Mouse (Mus musculus) embryonic facial prominence, embryonic 15.5 days (tissue): Measurements from ENCODE around the gene Fam219a. TPM values are rescaled to one million over a fixed set of nuclear protein-coding genes. Genes with fewer than 3 reads are reported as not detected.
A peak's percentile ranks its signal among the peaks of the same experiment; 100 is the strongest.

Source experiments
- ATAC-seq: fragments of 200-750 bp; cut with Nextera tagmentation; 2 replicates; pipeline ENCODE4 v1.8.0; 2017; ENCODE audit warnings: low read depth, moderate TSS enrichment; ENCODE audit not compliant: insufficient number of reproducible peaks, low FRiP score, low TSS enrichment
- H3K27ac ChIP-seq: fragments of 300-500 bp; sonication (generic); replicated peaks from 2 replicates; pipeline ENCODE4 v1.5.1; 2015; ENCODE audit warnings: mild to moderate bottlenecking, inconsistent platforms
- H3K27me3 ChIP-seq: fragments of 300-500 bp; sonication (generic); 2 replicates; pipeline ENCODE4 v1.6.1; 2015; ENCODE audit warnings: inconsistent platforms
- H3K36me3 ChIP-seq: fragments of 300-500 bp; sonication (generic); 2 replicates; pipeline ENCODE4 v1.6.1; 2015; ENCODE audit warnings: mild to moderate bottlenecking, inconsistent platforms
- H3K4me1 ChIP-seq: fragments of 300-500 bp; sonication (generic); 2 replicates; pipeline ENCODE4 v1.6.1; 2015; ENCODE audit warnings: inconsistent platforms
- H3K4me2 ChIP-seq: fragments of 300-500 bp; sonication (generic); replicated peaks from 2 replicates; pipeline ENCODE4 v1.6.1; 2015; ENCODE audit warnings: mild to moderate bottlenecking, inconsistent platforms
- H3K4me3 ChIP-seq: fragments of 300-500 bp; sonication (generic); replicated peaks from 2 replicates; pipeline ENCODE4 v1.5.1; 2015; ENCODE audit warnings: mild to moderate bottlenecking, inconsistent platforms
- H3K9ac ChIP-seq: fragments of 300-500 bp; sonication (generic); 2 replicates; pipeline ENCODE4 v1.6.1; 2015; ENCODE audit warnings: inconsistent platforms
- H3K9me3 ChIP-seq: fragments of 300-500 bp; sonication (generic); replicated peaks from 2 replicates; pipeline ENCODE4 v1.6.1; 2016; ENCODE audit warnings: inconsistent platforms
- WGBS: fragments of 180-500 bp; shearing (Covaris S2); methylation state at CpG from one replicate; pipeline ENCODE4 v1.1.7; 2015; 5-methylcytosine and 5-hydroxymethylcytosine counted together
- polyA plus RNA-seq: library from polyadenylated mRNA; unstranded; fragments of >200 nt; fragmentation: Nextera tagmentation; extraction: Ambion mirVana; gene quantifications from 2 replicates; pipeline ENCODE4 v1.2.1, GENCODE M21; 2015

The Fam219a gene
- polyA plus RNA-seq, 1 experiment from 2014 or later = 3.2 TPM

DNA sequence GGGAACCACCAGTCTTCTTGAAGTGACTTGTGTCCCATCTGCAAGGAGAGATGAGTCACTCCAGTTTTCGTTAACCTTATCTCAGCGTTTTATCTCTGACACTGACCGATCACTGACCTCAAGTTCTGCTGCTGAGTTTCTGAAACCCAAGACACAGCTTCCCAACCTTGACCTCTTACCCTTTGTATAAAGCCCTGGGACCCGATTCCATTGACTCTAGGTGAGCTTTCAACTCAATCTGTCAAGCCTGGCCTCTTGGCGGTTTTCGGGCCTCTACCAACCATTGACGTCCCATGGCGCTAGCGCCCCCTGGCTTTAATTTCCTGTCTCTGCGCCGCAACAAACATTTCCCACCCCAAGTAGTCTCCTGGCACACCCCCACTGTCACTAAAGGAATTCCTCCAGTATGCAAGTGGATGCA lies 64.2 kb downstream of the Fam219a start:
- ATAC-seq = no peak
- Histone ChIP-seq H3K9me3 (no peaks in the 10 kb centered on the region), H3K4me2 (no peak overlapping the region), H3K27ac (no peak overlapping the region), H3K4me3 (no peak overlapping the region), H3K27me3 (peaks cover 26% of the 10 kb centered on the region), H3K4me1 (peaks cover 44% of the 10 kb centered on the region), H3K9ac (no peak overlapping the region), H3K36me3 (no peaks in the 10 kb centered on the region)
- WGBS = 53% methylated on average over 11 of the region's 11 CpGs

- no peaks in the 10 kb centered on the region for H3K36me3 ChIP-seq
- H3K4me1 ChIP-seq = peaks cover 45% of the 10 kb centered on the region
- H3K27ac ChIP-seq = no peak overlapping the region
- no peak for ATAC-seq
- H3K9me3 ChIP-seq = no peaks in the 10 kb centered on the region
- 73% methylated on average over 5 of the region's 5 CpGs for WGBS
- no peak overlapping the region for H3K9ac ChIP-seq
- no peak overlapping the region for H3K4me2 ChIP-seq
- peaks cover 34% of the 10 kb centered on the region for H3K27me3 ChIP-seq
- no peak overlapping the region for H3K4me3 ChIP-seq
Measured at GRCm38 (mm10) chr4:41504325-41504724, 65.0 kb downstream of the Fam219a start.

DNA sequence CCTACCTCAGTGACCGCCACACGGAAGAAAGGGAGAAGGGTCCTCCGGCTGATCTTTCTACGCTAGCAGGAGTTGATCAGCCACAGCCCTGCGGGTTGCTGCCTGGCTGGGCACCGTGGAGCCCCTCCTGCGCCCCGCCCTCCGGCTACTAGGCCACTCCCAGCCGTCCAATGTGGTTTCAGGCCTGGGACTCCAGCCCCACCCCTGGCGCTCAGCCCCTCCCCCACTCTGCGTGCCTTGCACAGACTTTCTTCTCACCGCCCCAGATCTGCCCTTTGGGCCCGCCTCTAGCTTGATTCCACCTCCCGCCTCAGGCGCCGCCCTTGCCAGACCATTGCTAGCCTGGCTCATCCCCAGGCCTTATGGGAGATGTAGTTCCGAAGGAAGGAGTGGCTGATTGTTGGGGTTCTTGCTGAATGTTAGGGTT lies 66.3 kb downstream of the Fam219a start, which contains the start of gene AI464131:
TSS of gene AI464131 (minus strand) at position 91 of the 427 bp plus-strand sequence.
- Histone ChIP-seq H3K4me2 (peak within 1 kb of the TSS; percentile 65), H3K9ac (no peak within 1 kb of the TSS), H3K27me3 (peaks cover 40% of the 10 kb centered on the region), H3K4me3 (peak within 1 kb of the TSS; percentile 46), H3K36me3 (no peaks in the 10 kb centered on the region), H3K27ac (peak within 1 kb of the TSS; percentile 68), H3K4me1 (peaks cover 59% of the 10 kb centered on the region), H3K9me3 (no peaks in the 10 kb centered on the region)
- 1% methylated on average over 18 of the region's 18 CpGs for WGBS
- ATAC-seq = peak; percentile 92

DNA sequence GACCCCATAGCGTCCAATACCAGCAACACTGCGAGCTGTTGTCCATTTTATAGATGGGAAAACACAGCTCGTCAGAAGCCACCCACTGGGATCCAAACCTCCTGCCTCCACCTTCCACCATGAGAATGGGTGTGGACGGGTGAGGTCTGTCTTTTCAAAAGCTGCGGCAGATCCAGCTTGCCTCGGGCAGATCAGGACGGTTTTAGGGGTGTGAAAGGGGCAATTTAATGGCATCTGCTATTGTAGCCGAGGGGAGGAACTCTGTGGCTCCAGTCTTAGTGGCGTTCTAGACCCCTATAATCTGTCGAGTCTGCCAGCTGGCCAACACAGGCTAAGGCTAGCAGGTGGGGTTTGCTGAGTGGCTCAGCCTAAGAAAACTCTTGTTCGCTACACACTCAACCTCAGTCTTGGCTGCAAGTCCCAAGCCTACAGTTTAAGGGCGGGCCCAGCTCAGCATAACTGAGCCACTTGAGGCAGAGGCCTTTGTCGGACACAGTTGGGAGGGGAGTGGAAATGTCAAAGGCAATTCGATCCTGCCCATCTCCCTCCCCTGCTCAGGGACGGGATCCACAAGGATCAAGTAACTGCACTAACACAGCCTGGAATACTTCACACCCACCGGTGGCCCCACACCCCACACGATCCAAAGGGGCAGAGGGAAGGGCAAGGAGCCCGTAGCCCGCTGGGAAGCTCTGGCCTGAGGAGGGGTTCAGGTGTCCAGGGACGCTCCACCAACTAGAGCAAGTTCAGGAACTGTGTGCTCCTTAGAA lies 67.0 kb downstream of the Fam219a start:
- ATAC-seq = peak; percentile 55
- peaks cover 61% of the 10 kb centered on the region for H3K4me1 ChIP-seq
- H3K36me3 ChIP-seq = no peaks in the 10 kb centered on the region
- H3K4me2 ChIP-seq = peak overlapping the region; percentile 65
- H3K9ac ChIP-seq = no peak overlapping the region
- peak overlapping the region; percentile 68 for H3K27ac ChIP-seq
- H3K9me3 ChIP-seq = no peaks in the 10 kb centered on the region
- 9% methylated on average over 20 of the region's 20 CpGs for WGBS
- H3K4me3 ChIP-seq = peak overlapping the region; percentile 46
- H3K27me3 ChIP-seq = peaks cover 46% of the 10 kb centered on the region

- Histone ChIP-seq H3K27me3 (peaks cover 57% of the 10 kb centered on the region), H3K4me2 (no peak overlapping the region), H3K36me3 (no peaks in the 10 kb centered on the region), H3K27ac (no peak overlapping the region), H3K9ac (no peak overlapping the region), H3K9me3 (no peaks in the 10 kb centered on the region), H3K4me1 (peaks cover 47% of the 10 kb centered on the region), H3K4me3 (no peak overlapping the region)
- WGBS = 47% methylated on average over 4 of the region's 4 CpGs
- ATAC-seq = no peak
Measured at GRCm38 (mm10) chr4:41500787-41501186, 68.6 kb downstream of the Fam219a start.

GRCm38 (mm10) chr4:41499619-41500018 lies 69.7 kb downstream of the Fam219a start:
- peaks cover 47% of the 10 kb centered on the region for H3K4me1 ChIP-seq
- H3K9ac ChIP-seq = no peak overlapping the region
- 70% methylated on average over 8 of the region's 8 CpGs for WGBS
- no peak overlapping the region for H3K27ac ChIP-seq
- no peaks in the 10 kb centered on the region for H3K9me3 ChIP-seq
- no peaks in the 10 kb centered on the region for H3K36me3 ChIP-seq
- ATAC-seq = no peak
- no peak overlapping the region for H3K4me3 ChIP-seq
- peaks cover 57% of the 10 kb centered on the region for H3K27me3 ChIP-seq
- H3K4me2 ChIP-seq = no peak overlapping the region

GRCm38 (mm10) chr4:41498921-41499391 lies 70.4 kb downstream of the Fam219a start:
- no peaks in the 10 kb centered on the region for H3K9me3 ChIP-seq
- H3K9ac ChIP-seq = no peak overlapping the region
- H3K27me3 ChIP-seq = peaks cover 57% of the 10 kb centered on the region
- peaks cover 47% of the 10 kb centered on the region for H3K4me1 ChIP-seq
- H3K36me3 ChIP-seq = no peaks in the 10 kb centered on the region
- 21% methylated on average over 43 of the region's 43 CpGs for WGBS
- H3K4me2 ChIP-seq = peak overlapping the region; percentile 57
- peak overlapping the region; percentile 34 for H3K4me3 ChIP-seq
- ATAC-seq = no peak
- no peak overlapping the region for H3K27ac ChIP-seq

DNA sequence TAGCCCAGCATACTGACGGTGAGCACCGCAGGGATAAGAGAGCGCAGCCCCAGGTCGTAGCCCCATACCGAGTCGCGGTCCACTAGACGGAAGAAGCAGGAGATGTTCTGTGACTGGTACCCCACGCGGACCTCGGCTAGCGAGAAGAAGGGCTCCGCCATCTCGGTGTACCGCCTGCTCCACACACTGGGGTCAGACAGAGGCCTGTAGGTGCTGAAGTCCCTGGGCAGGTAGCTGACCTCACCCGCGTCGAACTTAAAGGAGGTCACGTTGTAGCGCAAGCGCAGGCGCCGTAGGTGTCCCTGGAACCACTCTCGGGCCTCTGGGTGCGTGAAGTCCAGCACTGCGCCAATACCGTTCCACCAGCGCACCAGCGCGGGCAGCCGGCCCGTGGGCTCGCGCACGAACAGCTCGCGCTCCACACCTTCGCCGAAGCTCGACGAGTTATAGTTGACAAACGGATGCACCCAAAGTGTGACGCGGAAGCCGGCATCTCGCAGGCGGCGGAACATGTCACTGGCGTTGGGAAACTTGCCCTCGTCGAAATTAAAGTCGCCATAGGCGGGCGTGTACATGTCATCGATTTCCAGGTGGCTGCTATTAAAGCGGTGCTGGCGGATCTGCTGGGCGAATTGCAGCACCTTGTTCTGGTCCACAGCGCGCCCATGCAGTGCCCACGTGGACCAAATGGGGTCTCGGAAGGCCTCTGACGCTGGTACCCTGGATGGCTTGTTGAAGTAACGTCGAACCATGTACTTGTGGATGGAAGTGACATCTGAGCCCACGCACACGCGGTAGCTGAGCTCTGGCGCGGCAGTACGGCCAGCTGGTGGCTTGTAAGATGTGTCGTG lies 71.1 kb downstream of the Fam219a start:
- peaks cover 46% of the 10 kb centered on the region for H3K4me1 ChIP-seq
- no peaks in the 10 kb centered on the region for H3K36me3 ChIP-seq
- H3K9me3 ChIP-seq = no peaks in the 10 kb centered on the region
- H3K27ac ChIP-seq = no peak overlapping the region
- ATAC-seq = no peak
- H3K27me3 ChIP-seq = peaks cover 57% of the 10 kb centered on the region
- H3K4me3 ChIP-seq = peak overlapping the region; percentile 34
- H3K9ac ChIP-seq = no peak overlapping the region
- WGBS = 12% methylated on average over 72 of the region's 72 CpGs
- H3K4me2 ChIP-seq = peak overlapping the region; percentile 57

GRCm38 (mm10) chr4:41497579-41497978 lies 71.8 kb downstream of the Fam219a start:
- no peak overlapping the region for H3K27ac ChIP-seq
- H3K4me2 ChIP-seq = peak overlapping the region; percentile 57
- peak overlapping the region; percentile 34 for H3K4me3 ChIP-seq
- peaks cover 57% of the 10 kb centered on the region for H3K27me3 ChIP-seq
- H3K9ac ChIP-seq = no peak overlapping the region
- no peaks in the 10 kb centered on the region for H3K36me3 ChIP-seq
- H3K9me3 ChIP-seq = no peaks in the 10 kb centered on the region
- WGBS = 5% methylated on average over 34 of the region's 34 CpGs
- no peak for ATAC-seq
- H3K4me1 ChIP-seq = peaks cover 41% of the 10 kb centered on the region

DNA sequence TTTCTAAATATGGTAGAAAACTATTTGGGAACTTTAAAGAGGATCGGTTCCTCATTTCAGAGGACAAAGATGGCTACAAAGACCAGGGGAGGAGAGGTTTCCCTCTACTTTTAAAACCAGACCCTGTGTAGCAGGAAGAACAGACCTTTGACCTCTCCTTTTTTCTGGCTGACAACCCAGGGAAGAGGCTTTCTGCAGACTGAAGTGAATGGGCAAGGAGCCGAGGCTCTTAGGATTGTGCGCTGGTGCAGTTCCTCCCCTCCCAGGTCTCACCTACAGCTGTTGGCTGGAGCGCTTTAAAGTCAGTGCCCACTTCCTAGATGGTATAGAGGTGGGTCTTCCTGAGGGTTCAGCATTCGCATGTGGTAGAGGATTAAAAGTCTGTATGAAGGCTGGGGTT lies 72.3 kb downstream of the Fam219a start:
- H3K27ac ChIP-seq = no peak overlapping the region
- peaks cover 35% of the 10 kb centered on the region for H3K4me1 ChIP-seq
- H3K27me3 ChIP-seq = peaks cover 54% of the 10 kb centered on the region
- 69% methylated on average over 5 of the region's 5 CpGs for WGBS
- no peak overlapping the region for H3K4me2 ChIP-seq
- no peak overlapping the region for H3K4me3 ChIP-seq
- H3K36me3 ChIP-seq = no peaks in the 10 kb centered on the region
- no peak overlapping the region for H3K9ac ChIP-seq
- no peak for ATAC-seq
- H3K9me3 ChIP-seq = no peaks in the 10 kb centered on the region

DNA sequence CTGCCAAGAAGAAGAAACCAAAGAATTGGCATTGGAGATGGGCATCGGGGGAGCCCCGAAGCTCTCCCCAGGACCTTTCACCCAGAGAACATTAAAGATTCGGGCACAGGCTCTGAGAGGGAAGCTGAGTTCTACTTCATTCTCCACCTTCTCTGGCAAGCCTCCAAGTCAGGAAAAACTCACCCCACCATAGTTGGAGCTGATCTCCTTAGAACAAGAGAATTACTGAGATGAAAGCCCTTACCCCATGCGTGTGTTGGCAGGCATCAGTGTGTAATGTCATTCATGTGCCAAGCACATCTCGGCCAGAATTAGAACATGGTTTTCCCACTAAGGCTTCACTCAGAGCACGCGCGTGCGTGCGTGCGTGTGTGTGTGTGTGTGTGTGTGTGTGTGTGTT lies 73.5 kb downstream of the Fam219a start:
- Histone ChIP-seq H3K9me3 (no peaks in the 10 kb centered on the region), H3K27ac (no peak overlapping the region), H3K36me3 (no peaks in the 10 kb centered on the region), H3K27me3 (peaks cover 46% of the 10 kb centered on the region), H3K9ac (no peak overlapping the region), H3K4me1 (peaks cover 24% of the 10 kb centered on the region), H3K4me2 (no peak overlapping the region), H3K4me3 (no peak overlapping the region)
- ATAC-seq = 0 out of 2 replicates have a peak, but pooled peaks have one; percentile 45
- WGBS = 60% methylated on average over 11 of the region's 11 CpGs
